Mouse (Mus musculus): Measurements from ENCODE around the gene Gm6710.
"Not testable (repeated sequence)": the region's sequence is repeated elsewhere in the genome, so short reads cannot be mapped to it uniquely, and the experiment has no call there.

Gm6710 gene

GRCm38 (mm10) chr2:175869024-175869423, at the start of gene Gm6710:
Gene Gm6710, plus strand, starts transcription at chr2:175869219.
- not testable (repeated sequence) for ATAC-seq (ENCODE audit: insufficient number of reproducible peaks, low FRiP score, low TSS enrichment)
